Mouse (Mus musculus) liver, embryonic 12.5 days (tissue): Measurements from ENCODE around the gene Fmnl1. TPM values are rescaled to one million over a fixed set of nuclear protein-coding genes. Genes with fewer than 3 reads are reported as not detected.

ENCODE experiments used
- ATAC-seq: fragments of 200-750 bp; cut with Nextera tagmentation; 2 replicates; pipeline ENCODE4 v1.8.0; 2017; ENCODE audit warnings: moderate number of reproducible peaks, mild to moderate bottlenecking, moderate library complexity
- H3K27ac ChIP-seq: fragments of 300-500 bp; sonication (generic); 2 replicates; pipeline ENCODE4 v1.5.1; 2016; ENCODE audit warnings: mild to moderate bottlenecking
- H3K27me3 ChIP-seq: fragments of 300-500 bp; sonication (generic); replicated peaks from 2 replicates; pipeline ENCODE4 v1.6.1; 2016; ENCODE audit warnings: mild to moderate bottlenecking, moderate library complexity
- H3K36me3 ChIP-seq: fragments of 300-500 bp; sonication (generic); 2 replicates; pipeline ENCODE4 v1.6.1; 2016; ENCODE audit warnings: mild to moderate bottlenecking, moderate library complexity
- H3K4me1 ChIP-seq: fragments of 300-500 bp; sonication (generic); 2 replicates; pipeline ENCODE4 v1.6.1; 2016
- H3K4me2 ChIP-seq: fragments of 300-500 bp; sonication (generic); 2 replicates; pipeline ENCODE4 v1.6.1; 2016; ENCODE audit warnings: mild to moderate bottlenecking, moderate library complexity
- H3K4me3 ChIP-seq: fragments of 300-500 bp; sonication (generic); 2 replicates; pipeline ENCODE4 v1.5.1; 2016; ENCODE audit warnings: mild to moderate bottlenecking, moderate library complexity
- H3K9ac ChIP-seq: fragments of 300-500 bp; sonication (generic); 2 replicates; pipeline ENCODE4 v1.6.1; 2016; ENCODE audit warnings: mild to moderate bottlenecking, moderate library complexity
- H3K9me3 ChIP-seq: fragments of 300-500 bp; sonication (generic); replicated peaks from 2 replicates; pipeline ENCODE4 v1.6.1; 2016; ENCODE audit warnings: mild to moderate bottlenecking, moderate library complexity
- WGBS: fragments of 180-500 bp; shearing (Covaris S2); methylation state at CpG from one replicate; pipeline ENCODE4 v1.1.7; 2016; ENCODE audit not compliant: insufficient replicate concordance; 5-methylcytosine and 5-hydroxymethylcytosine counted together
- polyA plus RNA-seq: library from polyadenylated mRNA; unstranded; fragments of >200 nt; fragmentation: Nextera tagmentation; extraction: Ambion mirVana; gene quantifications from 2 replicates; pipeline ENCODE4 v1.2.1, GENCODE M21; 2016

The Fmnl1 gene
- polyA plus RNA-seq, 1 experiment from 2014 or later = 5.2 TPM

DNA sequence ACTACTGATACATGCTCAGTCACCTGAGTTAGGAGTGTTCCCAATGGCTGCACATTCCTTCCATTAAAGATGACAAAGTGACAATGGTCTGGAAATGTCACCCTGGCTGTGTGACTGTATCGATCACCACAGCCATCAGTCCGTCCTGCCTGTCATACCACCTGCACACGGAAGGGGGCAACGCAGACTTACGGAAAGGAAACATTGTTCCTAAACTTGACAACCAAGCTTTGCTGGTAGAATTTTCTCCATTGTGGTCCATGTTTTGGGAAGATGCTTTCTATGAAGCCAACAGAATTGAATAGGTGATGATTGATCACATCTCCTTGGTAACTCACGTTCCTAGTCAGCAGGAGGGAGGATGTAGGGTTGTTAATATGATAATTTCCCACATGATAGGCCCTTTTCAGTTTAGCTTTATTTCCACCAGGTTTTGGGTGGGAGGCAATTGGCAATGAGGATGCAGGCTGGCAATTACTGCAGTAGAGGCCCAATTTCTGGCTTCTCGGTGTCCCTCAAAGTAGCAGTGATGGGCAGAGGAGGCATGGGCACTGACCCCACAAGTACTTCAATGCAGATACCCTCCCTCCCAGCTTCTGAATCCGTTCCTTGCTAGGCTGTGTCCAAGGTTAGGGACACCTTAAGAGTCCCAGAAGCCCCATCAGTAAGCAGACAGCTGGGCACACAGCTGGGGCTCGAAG is 2.1 kb upstream of the Fmnl1 start:
- 0 out of 2 replicates have a peak, but pooled peaks cover 5% of the 10 kb centered on the region for H3K9me3 ChIP-seq
- WGBS = 22% methylated on average over 9 of the region's 9 CpGs

GRCm38 (mm10) chr11:103169664-103170063 is 1.2 kb upstream of the Fmnl1 start:
- no peak overlapping the region for H3K4me2 ChIP-seq
- no peak overlapping the region for H3K9ac ChIP-seq
- no peak overlapping the region for H3K27ac ChIP-seq
- peaks cover 44% of the 10 kb centered on the region for H3K4me1 ChIP-seq
- no peaks in the 10 kb centered on the region for H3K36me3 ChIP-seq
- H3K4me3 ChIP-seq = no peak overlapping the region
- WGBS = 70% methylated on average over 5 of the region's 5 CpGs
- ATAC-seq = no peak
- 0 out of 2 replicates have a peak, but pooled peaks cover 5% of the 10 kb centered on the region for H3K9me3 ChIP-seq
- H3K27me3 ChIP-seq = peaks cover 52% of the 10 kb centered on the region

More for the DNA sequence above, 2.1 kb upstream of the Fmnl1 start:
- no peak overlapping the region for H3K4me3 ChIP-seq
- no peak for ATAC-seq
- H3K27me3 ChIP-seq = peaks cover 51% of the 10 kb centered on the region
- no peak overlapping the region for H3K9ac ChIP-seq
- no peak overlapping the region for H3K4me2 ChIP-seq
- H3K36me3 ChIP-seq = no peaks in the 10 kb centered on the region
- H3K4me1 ChIP-seq = peaks cover 41% of the 10 kb centered on the region
- no peak overlapping the region for H3K27ac ChIP-seq

- Histone ChIP-seq H3K36me3 (no peaks in the 10 kb centered on the region), H3K9me3 (0 out of 2 replicates have a peak, but pooled peaks cover 5% of the 10 kb centered on the region), H3K27ac (no peak overlapping the region), H3K9ac (no peak overlapping the region), H3K27me3 (peaks cover 52% of the 10 kb centered on the region), H3K4me1 (peaks cover 47% of the 10 kb centered on the region), H3K4me3 (peak overlapping the region; percentile 59), H3K4me2 (peak overlapping the region; percentile 80)
- 39% methylated on average over 3 of the region's 3 CpGs for WGBS
- ATAC-seq = no peak
Observed at GRCm38 (mm10) chr11:103170111-103170493, 805 bp upstream of the Fmnl1 start.

- H3K4me1 ChIP-seq = peaks cover 57% of the 10 kb centered on the region
- 4% methylated on average over 23 of the region's 23 CpGs for WGBS
Observed at GRCm38 (mm10) chr11:103171286-103171620, 346 bp downstream of the Fmnl1 start.

GRCm38 (mm10) chr11:103171703-103172391 is 940 bp downstream of the Fmnl1 start:
- Histone ChIP-seq H3K27ac (0 out of 2 replicates have a peak overlapping the region, but pooled peaks have one; percentile 11), H3K27me3 (peaks cover 52% of the 10 kb centered on the region), H3K36me3 (no peaks in the 10 kb centered on the region), H3K9ac (0 out of 2 replicates have a peak overlapping the region, but pooled peaks have one; percentile 53), H3K4me1 (peaks cover 63% of the 10 kb centered on the region), H3K4me3 (peak overlapping the region; percentile 59), H3K4me2 (peak overlapping the region; percentile 80), H3K9me3 (no peaks in the 10 kb centered on the region)
- no peak for ATAC-seq
- WGBS = 25% methylated on average over 9 of the region's 9 CpGs

More at GRCm38 (mm10) chr11:103171286-103171620, 346 bp downstream of the Fmnl1 start:
- H3K9ac ChIP-seq = peak overlapping the region; percentile 53
- no peaks in the 10 kb centered on the region for H3K36me3 ChIP-seq
- ATAC-seq = no peak
- H3K27me3 ChIP-seq = peaks cover 52% of the 10 kb centered on the region
- 0 out of 2 replicates have a peak overlapping the region, but pooled peaks have one; percentile 4 for H3K27ac ChIP-seq
- H3K4me3 ChIP-seq = peak overlapping the region; percentile 59
- peak overlapping the region; percentile 80 for H3K4me2 ChIP-seq
- no peaks in the 10 kb centered on the region for H3K9me3 ChIP-seq

DNA sequence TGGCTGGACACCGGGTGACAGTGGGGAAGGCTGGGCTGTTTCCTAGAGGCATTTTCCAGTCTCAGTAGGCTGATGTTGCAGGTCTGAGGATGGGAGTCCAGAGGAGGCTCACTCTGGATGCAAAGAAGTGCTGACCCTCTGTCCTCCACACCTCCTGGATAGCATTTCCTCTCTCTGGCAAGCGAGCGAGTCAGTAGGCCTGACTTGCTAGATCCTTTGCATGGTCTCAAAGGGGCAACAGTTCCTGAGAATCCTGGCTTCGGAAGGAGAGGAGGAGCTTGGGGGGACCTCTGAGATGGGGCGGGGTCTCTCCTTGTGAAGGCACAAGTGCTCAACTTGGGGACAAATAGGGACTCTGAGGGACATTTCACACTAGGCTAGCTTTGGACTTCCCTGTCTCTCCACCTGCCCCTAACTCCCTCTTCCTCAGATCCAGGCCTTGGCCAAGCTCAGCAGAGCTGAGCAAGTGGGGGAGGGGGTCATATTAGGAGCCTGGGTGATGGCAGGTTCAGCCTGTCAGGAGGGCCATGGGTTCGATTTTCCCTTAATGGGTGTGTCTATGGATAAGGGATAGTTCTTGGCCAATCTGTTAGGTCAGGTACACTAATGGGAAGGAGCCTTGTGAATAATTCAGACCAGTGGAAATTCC is 1.6 kb downstream of the Fmnl1 start:
- Histone ChIP-seq H3K4me1 (peaks cover 69% of the 10 kb centered on the region), H3K4me2 (peak overlapping the region; percentile 80), H3K27ac (no peak overlapping the region), H3K9me3 (no peaks in the 10 kb centered on the region), H3K27me3 (peaks cover 52% of the 10 kb centered on the region), H3K9ac (no peak overlapping the region), H3K36me3 (no peaks in the 10 kb centered on the region), H3K4me3 (no peak overlapping the region)
- WGBS = 43% methylated on average over 6 of the region's 6 CpGs
- ATAC-seq = no peak

DNA sequence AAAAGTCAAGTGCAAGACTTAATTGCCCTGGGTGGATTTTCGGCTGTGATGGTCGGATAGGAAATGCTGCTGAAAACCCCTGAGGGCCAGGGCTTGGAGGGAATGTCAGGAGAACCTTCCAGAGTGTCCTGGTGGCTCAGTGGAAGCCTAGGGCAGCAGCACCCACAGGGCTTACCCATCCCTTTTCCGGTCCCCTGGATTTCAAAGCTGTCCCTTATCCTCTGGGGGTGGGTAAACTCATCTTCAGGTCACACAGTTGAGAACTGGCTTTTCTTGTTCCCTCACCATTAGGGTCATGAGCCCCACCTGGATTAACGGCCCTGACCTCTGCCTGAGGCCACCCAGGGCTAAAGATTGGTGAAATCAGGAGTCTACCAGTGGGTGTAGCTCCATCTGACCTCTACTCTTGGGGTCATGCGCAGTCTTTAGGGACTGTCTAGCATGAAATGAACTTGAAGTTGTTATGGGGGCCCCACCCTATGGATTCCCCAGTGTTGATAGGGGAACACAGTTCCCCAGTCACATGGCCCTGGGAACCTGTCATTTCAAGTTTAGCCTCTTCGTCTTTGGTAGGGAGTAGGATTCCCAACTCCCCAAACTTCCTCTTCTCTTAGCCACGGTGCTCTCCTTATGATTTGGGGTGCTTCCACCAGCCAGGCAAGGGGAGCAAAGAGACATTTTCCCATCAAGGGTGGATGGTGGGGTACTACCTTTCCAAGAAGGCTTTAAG is 2.3 kb downstream of the Fmnl1 start:
- Histone ChIP-seq H3K36me3 (no peaks in the 10 kb centered on the region), H3K4me1 (peaks cover 76% of the 10 kb centered on the region), H3K27ac (no peak overlapping the region), H3K9me3 (no peaks in the 10 kb centered on the region), H3K4me2 (peak overlapping the region; percentile 80), H3K4me3 (no peak overlapping the region), H3K9ac (no peak overlapping the region), H3K27me3 (peaks cover 52% of the 10 kb centered on the region)
- ATAC-seq = no peak
- 63% methylated on average over 7 of the region's 7 CpGs for WGBS

DNA sequence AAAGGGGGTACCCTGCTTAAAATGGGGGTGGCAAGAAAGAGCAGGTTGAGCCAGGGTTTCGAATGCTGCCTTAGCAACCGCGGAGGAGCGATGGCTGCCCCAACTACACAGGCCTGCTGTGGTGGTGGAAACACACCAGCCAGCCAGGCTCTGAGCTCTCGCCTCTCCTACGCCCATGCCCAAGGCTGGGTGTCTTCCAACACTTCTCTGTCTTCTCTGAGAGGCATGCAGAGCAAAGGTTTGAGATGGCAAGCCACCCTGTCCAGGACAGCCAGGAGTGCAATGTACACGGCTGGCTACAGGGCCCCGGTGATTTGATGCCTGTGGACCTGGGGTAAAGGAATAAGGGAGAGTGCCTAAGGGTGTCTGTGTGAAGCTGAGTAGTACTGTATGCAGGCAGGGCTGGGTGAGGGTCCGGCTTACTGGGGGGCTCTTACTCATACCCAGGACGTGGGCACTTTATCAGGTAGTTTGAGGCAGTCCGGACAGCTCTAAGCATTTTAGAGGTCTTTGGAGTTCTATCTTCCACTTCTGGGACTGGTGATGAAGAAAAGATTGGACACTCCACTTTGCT is 3.0 kb downstream of the Fmnl1 start:
- Histone ChIP-seq H3K4me2 (peak overlapping the region; percentile 10; the same call in 1 of the 2 replicates), H3K4me3 (no peak overlapping the region), H3K27me3 (peaks cover 50% of the 10 kb centered on the region), H3K9me3 (no peaks in the 10 kb centered on the region), H3K9ac (no peak overlapping the region), H3K27ac (peak overlapping the region; percentile 37), H3K4me1 (peaks cover 77% of the 10 kb centered on the region), H3K36me3 (no peaks in the 10 kb centered on the region)
- WGBS = 70% methylated on average over 11 of the region's 11 CpGs
- ATAC-seq = no peak

DNA sequence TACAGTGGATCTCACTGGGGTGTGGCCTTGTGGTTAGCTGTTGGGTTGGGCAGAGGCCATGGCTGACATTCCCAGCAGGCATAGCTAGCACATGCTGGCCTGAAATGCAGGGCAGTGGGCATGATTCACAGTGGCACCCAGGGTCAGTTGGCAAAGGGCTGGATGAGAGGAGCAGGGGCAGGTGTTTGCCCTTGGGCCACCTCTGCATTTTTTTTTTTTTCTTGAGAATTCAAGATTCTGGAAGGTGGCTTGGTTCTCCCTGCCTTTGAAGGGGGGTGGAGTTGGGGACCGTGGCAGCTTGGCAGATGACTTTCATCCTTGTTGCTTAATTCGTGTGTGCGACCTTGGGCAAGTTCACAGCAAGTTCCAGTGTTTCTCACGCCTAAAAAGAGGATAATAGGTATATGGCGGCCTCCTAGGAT is 3.5 kb downstream of the Fmnl1 start:
- H3K9ac ChIP-seq = no peak overlapping the region
- ATAC-seq = no peak
- H3K27me3 ChIP-seq = peaks cover 45% of the 10 kb centered on the region
- peaks cover 77% of the 10 kb centered on the region for H3K4me1 ChIP-seq
- H3K27ac ChIP-seq = peak overlapping the region; percentile 49; the same call in 1 of the 2 replicates
- no peaks in the 10 kb centered on the region for H3K36me3 ChIP-seq
- H3K4me3 ChIP-seq = no peak overlapping the region
- WGBS = 32% methylated on average over 5 of the region's 5 CpGs
- H3K9me3 ChIP-seq = no peaks in the 10 kb centered on the region
- peak overlapping the region; percentile 30; the same call in 1 of the 2 replicates for H3K4me2 ChIP-seq

DNA sequence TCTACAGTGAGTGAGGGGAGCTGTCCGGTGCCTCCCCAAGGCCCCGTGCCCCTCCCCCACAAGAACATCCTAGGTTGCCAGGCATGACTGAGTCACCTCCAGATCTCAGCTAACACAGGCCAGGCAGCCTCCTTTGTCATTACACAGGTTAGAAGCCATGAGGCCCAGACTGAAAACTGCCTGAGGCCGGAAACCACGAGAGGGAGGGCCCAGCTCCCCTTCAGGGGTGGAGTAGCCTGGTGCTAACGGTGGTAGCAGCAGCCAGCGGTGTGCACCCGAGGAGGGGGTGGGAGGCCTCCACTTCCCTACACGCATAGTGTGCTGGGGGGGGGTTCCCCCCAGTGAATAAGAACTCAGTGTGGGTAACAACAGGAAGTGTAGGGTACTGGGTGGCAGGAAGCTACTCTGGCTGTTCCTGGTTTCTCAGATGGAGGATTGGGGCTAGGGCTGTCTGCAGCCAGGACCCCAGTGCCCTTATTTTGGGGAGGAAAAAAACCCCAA is 4.0 kb downstream of the Fmnl1 start:
- Histone ChIP-seq H3K4me2 (peak overlapping the region; percentile 30), H3K27ac (peak overlapping the region; percentile 49), H3K36me3 (no peaks in the 10 kb centered on the region), H3K9ac (no peak overlapping the region), H3K27me3 (peaks cover 39% of the 10 kb centered on the region), H3K4me1 (peaks cover 77% of the 10 kb centered on the region), H3K4me3 (no peak overlapping the region), H3K9me3 (no peaks in the 10 kb centered on the region)
- WGBS = 22% methylated on average over 8 of the region's 8 CpGs
- ATAC-seq = peak; percentile 69
